Mouse (Mus musculus) MEL (cell line): ENCODE results near the gene Ylpm1.

ENCODE experiments used
- CTCF ChIP-seq, 3 experiments: IDR thresholded peaks in 2 of 3; conservative IDR thresholded peaks in 1 of 3; 2 replicates each; pipeline ENCODE4 v1.5.1; 2011 to 2012; ENCODE audit warnings: low read length in 3 of 3, low read depth in 2 of 3, mild to moderate bottlenecking in 2 of 3, improper control_type of control experiment in 1 of 3, inconsistent platforms in 1 of 3, mixed read lengths in 1 of 3, moderate library complexity in 1 of 3; ENCODE audit not compliant: control insufficient read depth in 1 of 3, insufficient read depth in 1 of 3, poor library complexity in 1 of 3, severe bottlenecking in 1 of 3
- MAX ChIP-seq: IDR thresholded peaks from 2 replicates; pipeline ENCODE4 v1.6.1; 2011; ENCODE audit warnings: low read length, improper control_type of control experiment
- NRF1 ChIP-seq: IDR thresholded peaks from 2 replicates; pipeline ENCODE4 v1.6.1; 2014; ENCODE audit warnings: low read depth, mild to moderate bottlenecking, inconsistent platforms, low read length, improper control_type of control experiment, moderate library complexity; ENCODE audit not compliant: poor library complexity, insufficient read depth, severe bottlenecking
- POLR2A ChIP-seq, 2 experiments: IDR thresholded peaks; 2 replicates each; pipeline ENCODE4 v1.6.1; 2011 to 2012; ENCODE audit warnings: low read length in 2 of 2, mild to moderate bottlenecking in 2 of 2, control low read depth in 1 of 2, improper control_type of control experiment in 1 of 2, low read depth in 1 of 2, moderate library complexity in 1 of 2; ENCODE audit not compliant: control insufficient read depth in 1 of 2, insufficient read depth in 1 of 2, poor library complexity in 1 of 2
- RAD21 ChIP-seq: IDR thresholded peaks from 2 replicates; pipeline ENCODE4 v1.6.1; 2011; ENCODE audit warnings: mild to moderate bottlenecking, low read depth, low read length, improper control_type of control experiment
- USF2 ChIP-seq, 2 experiments: IDR thresholded peaks; 2 replicates each; pipeline ENCODE4 v1.6.1; 2011 to 2012; ENCODE audit warnings: improper control_type of control experiment in 2 of 2, low read length in 2 of 2, borderline replicate concordance in 1 of 2, inconsistent platforms in 1 of 2, low read depth in 1 of 2, mild to moderate bottlenecking in 1 of 2; ENCODE audit not compliant: insufficient read depth in 1 of 2

GRCm38 (mm10) chr12:85104789-85105188 is 108.7 kb downstream of the Ylpm1 start:
- TF ChIP-seq NRF1: no peak
- TF ChIP-seq POLR2A (IDR thresholded peaks at IDR 0.05; ENCODE audit: control insufficient read depth in 1 of 2, insufficient read depth in 1 of 2, low read depth in 1 of 2, low read length in 2 of 2, poor library complexity in 1 of 2): no peak
- no peak for TF ChIP-seq MAX
- TF ChIP-seq CTCF (IDR thresholded peaks at IDR 0.05 in 2 of 3, conservative IDR thresholded peaks at IDR 0.05 in 1 of 3; ENCODE audit: control insufficient read depth in 1 of 3, insufficient read depth in 1 of 3, low read depth in 2 of 3, low read length in 3 of 3, poor library complexity in 1 of 3, severe bottlenecking in 1 of 3): no peak
- TF ChIP-seq RAD21: no peak
- TF ChIP-seq USF2 (IDR thresholded peaks at IDR 0.05; ENCODE audit: borderline replicate concordance in 1 of 2, insufficient read depth in 1 of 2, low read depth in 1 of 2, low read length in 2 of 2): no peak
